Mouse (Mus musculus): ENCODE data around the gene Ccnb1ip1. TPM values are rescaled to one million over a fixed set of nuclear protein-coding genes. Genes with fewer than 3 reads are reported as not detected.

The Ccnb1ip1 gene
- polyA plus RNA-seq, 1 experiment from 2014 or later = not detected

DNA sequence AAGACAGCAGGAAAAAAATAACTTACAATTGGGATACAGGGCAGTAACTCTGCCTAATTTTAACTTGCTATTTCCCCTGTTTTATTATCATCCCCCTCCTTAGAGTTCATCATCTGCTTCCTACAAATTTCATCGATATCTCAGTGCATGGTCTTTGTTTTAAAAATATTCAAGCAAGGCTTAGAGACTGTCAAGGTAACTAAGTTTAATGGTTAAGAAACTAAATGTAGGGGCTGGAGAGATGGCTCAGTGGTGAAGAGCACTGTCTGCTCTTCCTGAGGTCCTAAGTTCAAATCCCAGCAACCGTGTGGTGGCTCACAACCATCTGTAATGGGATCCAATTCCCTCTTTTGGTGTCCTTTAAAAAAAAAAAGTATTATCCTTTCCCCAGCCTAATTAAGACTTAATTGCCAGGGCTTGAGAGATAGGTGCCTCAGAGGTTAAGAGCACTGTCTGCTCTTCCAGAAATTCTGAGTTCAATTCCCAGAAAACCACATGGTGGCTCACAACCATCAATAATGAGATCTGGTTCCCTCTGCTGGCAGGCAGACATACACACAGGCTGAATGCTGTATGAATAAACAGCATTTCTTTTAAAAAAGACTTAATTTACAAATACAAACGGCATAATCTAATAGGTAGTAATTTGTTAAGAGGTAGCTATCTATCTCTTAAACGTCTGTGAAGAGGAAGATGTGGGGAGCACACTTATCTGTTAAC is 4.5 kb downstream of the Ccnb1ip1 start:
- no peak overlapping the region for H3K27ac ChIP-seq (replicated peaks)
- ATAC-seq (ENCODE audit: low FRiP score) = no peak
- H3K27me3 ChIP-seq (replicated peaks) = no peaks in the 10 kb centered on the region
- no peaks in the 10 kb centered on the region for H3K36me3 ChIP-seq
- peaks cover 6% of the 10 kb centered on the region for H3K4me1 ChIP-seq
- H3K9ac ChIP-seq (replicated peaks) = no peak overlapping the region
- WGBS = 74% methylated on average over 4 of the region's 4 CpGs
- H3K9me3 ChIP-seq (replicated peaks) = no peaks in the 10 kb centered on the region
- no peak overlapping the region for H3K4me3 ChIP-seq (replicated peaks)
- H3K4me2 ChIP-seq = no peak overlapping the region

DNA sequence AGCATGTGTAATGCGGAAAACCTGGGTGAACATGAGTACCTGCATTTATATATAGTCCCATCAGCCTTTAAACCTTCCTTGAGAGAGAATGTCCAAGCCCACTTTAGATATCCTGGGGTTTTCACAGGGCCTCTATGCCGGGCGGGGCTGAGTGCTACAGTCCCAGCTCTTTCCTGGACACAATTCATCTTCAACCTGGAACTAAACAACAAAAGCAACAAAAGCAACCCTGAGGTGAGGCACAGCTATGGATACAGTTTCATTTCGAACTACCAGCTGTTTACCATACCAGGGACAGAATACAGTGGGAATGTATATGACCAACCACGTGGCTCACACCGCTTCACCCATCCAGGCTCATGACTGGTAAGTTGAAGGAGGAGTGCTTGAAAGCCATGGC is 5.1 kb downstream of the Ccnb1ip1 start:
- WGBS = 91% methylated on average over 6 of the region's 6 CpGs
- no peak for ATAC-seq (ENCODE audit: low FRiP score)
- Histone ChIP-seq H3K4me3 (replicated peaks) (no peak overlapping the region), H3K9ac (replicated peaks) (no peak overlapping the region), H3K4me1 (peaks cover 6% of the 10 kb centered on the region), H3K27ac (replicated peaks) (no peak overlapping the region), H3K9me3 (replicated peaks) (no peaks in the 10 kb centered on the region), H3K27me3 (replicated peaks) (no peaks in the 10 kb centered on the region), H3K36me3 (no peaks in the 10 kb centered on the region), H3K4me2 (no peak overlapping the region)

DNA sequence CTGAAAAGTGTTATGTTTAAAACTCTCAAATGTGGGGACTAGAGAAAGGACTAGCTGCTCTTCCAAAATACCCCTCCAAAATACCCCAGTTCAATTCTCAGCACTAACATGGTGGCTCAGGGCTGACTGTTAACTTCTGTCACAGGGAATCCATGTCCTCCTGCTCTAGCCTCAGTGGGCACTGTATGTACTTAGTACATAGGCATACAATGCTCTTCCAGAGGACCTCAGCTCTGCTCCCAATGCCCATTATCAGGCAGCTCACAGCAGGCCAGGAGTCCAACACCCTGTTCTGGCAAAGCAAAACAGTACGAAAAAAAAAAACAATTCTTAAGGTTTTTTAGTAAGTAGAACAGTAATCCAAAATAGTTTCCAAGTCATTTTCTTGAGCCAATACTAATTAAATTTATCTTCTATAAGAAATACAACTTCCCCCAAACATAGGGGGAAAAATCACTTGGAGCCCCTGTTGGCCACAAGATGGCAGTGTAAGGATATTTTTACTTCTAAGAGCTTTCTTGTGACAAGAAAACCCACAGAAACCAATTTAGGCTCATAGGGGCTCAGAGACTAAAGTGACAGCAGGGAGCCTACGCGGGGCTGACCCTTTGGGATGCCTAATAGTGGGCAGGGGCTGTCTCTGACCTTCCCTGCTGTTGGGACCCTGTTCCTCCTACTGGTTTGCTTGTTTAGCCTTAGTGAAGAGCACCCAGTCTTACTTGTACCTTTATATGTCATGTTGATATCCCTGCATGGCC is 7.9 kb downstream of the Ccnb1ip1 start:
- no peaks in the 10 kb centered on the region for H3K27me3 ChIP-seq (replicated peaks)
- no peak for ATAC-seq (ENCODE audit: low FRiP score)
- 1% methylated on average over 3 of the region's 3 CpGs for WGBS
- no peaks in the 10 kb centered on the region for H3K9me3 ChIP-seq (replicated peaks)
- H3K9ac ChIP-seq (replicated peaks) = no peak overlapping the region
- H3K4me3 ChIP-seq (replicated peaks) = no peak overlapping the region
- H3K27ac ChIP-seq (replicated peaks) = no peak overlapping the region
- H3K36me3 ChIP-seq = no peaks in the 10 kb centered on the region
- peak overlapping the region; percentile 37 for H3K4me2 ChIP-seq
- H3K4me1 ChIP-seq = peaks cover 3% of the 10 kb centered on the region; the same call in 1 of the 2 replicates

DNA sequence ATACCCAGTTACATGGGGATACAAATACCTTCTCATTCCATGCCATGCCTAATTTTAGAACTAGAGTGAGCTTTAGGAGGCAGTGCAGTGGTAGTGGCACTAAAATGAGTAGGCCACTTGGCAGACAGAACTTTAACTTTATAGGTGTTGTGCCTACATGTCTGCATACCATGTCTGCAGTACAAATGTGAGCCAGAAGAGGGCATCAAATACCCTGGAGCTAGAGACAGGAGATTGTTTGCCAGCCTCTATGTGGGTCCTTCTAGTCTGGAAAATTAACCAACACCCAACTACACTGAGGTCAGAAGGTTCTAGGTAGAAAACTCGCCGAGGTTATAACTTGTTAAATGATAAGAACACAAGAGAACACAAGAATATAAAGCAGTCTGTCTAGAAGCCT is 9.0 kb downstream of the Ccnb1ip1 start:
- no peak for ATAC-seq (ENCODE audit: low FRiP score)
- WGBS = 71% methylated on average over 2 of the region's 2 CpGs
- H3K4me1 ChIP-seq = peaks cover 3% of the 10 kb centered on the region; the same call in 1 of the 2 replicates

DNA sequence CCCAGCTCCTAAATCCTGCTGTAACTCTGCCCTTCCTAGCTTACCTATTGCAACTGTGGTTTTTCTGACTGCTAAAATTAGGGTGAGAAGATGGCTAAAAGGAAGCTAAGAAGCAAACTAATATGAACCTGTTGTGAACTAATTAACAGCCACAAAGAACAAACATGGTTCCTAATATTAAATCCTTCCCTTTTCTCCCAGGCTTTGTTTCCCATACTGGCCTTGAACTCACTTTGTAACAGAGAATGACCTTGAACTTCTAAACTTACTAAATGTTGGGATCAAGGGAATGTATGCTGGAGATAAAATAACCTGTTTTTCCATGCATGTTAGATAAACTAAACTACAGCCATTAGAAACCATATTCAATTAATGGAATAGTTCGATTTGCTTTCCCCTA is 11.1 kb downstream of the Ccnb1ip1 start:
- Histone ChIP-seq H3K27ac (replicated peaks) (no peak overlapping the region), H3K36me3 (no peaks in the 10 kb centered on the region), H3K4me1 (peaks cover 3% of the 10 kb centered on the region; the same call in 1 of the 2 replicates), H3K9ac (replicated peaks) (no peak overlapping the region), H3K4me3 (replicated peaks) (no peak overlapping the region), H3K4me2 (no peak overlapping the region), H3K9me3 (replicated peaks) (no peaks in the 10 kb centered on the region), H3K27me3 (replicated peaks) (no peaks in the 10 kb centered on the region)
- whole genome bisulfite sequencing = 85% methylated on average over 1 of the region's 1 CpGs
- no peak for ATAC-seq (ENCODE audit: low FRiP score)

More for the DNA sequence above, 9.0 kb downstream of the Ccnb1ip1 start:
- H3K27me3 ChIP-seq (replicated peaks) = no peaks in the 10 kb centered on the region
- H3K9me3 ChIP-seq (replicated peaks) = no peaks in the 10 kb centered on the region
- no peak overlapping the region for H3K4me2 ChIP-seq
- no peak overlapping the region for H3K27ac ChIP-seq (replicated peaks)
- H3K36me3 ChIP-seq = no peaks in the 10 kb centered on the region
- H3K4me3 ChIP-seq (replicated peaks) = no peak overlapping the region
- no peak overlapping the region for H3K9ac ChIP-seq (replicated peaks)

DNA sequence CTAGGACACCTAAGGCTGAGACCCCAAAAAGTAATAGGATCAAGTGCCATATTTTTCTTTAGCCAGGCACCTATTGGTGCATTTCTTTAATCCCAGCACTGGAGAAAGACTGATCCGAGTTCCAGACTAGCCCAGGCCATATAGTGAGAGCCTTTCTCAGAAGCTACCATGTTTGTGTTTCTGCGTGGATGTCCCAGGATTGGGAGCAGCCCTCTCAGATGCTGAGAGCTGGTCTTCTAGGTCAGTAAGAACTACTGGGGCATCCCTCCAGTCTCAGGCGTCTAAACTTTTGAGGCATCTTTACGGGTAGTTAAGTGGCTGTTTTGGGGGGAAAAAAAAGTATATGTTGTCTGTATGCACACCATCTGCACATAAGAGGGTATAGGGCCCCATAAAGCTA is 11.6 kb downstream of the Ccnb1ip1 start:
- no peak for ATAC-seq (ENCODE audit: low FRiP score)
- Histone ChIP-seq H3K27ac (replicated peaks) (no peak overlapping the region), H3K36me3 (no peaks in the 10 kb centered on the region), H3K4me2 (no peak overlapping the region), H3K4me1 (peaks cover 3% of the 10 kb centered on the region; the same call in 1 of the 2 replicates), H3K27me3 (replicated peaks) (no peaks in the 10 kb centered on the region), H3K9ac (replicated peaks) (no peak overlapping the region), H3K9me3 (replicated peaks) (no peaks in the 10 kb centered on the region), H3K4me3 (replicated peaks) (no peak overlapping the region)
- 90% methylated on average over 4 of the region's 4 CpGs for WGBS

DNA sequence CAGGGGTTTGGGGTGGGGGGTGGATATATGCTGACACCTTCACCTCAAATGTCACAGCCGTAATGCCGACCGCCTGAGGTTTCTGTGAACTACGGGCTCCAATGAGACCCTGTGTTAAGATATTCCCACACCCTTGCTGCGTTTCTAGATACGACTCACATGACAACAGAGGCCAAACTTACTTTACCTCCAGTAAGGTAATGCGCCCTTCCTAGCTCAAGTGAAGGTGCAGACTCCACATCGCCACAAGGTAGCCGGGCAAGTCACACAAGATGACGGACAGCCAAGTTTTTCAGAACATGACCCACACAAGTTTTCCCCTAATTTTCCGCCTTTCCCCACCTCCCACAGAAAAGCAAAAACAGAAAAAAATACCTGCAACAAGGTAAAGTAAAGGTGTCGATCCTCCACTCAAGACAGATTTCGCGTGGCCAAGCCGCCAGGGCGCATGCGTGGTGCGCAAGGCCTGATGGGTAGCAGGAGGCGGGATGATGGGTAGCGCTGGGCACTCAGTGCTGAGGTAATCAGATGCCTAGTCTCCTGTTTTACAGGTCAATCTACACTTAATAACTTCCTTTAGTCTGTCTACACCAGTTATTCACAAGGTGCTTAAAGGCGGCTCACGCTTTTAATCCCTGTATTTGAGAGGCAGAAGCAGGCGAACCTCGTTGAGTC is 12.1 kb downstream of the Ccnb1ip1 start:
- no peak overlapping the region for H3K4me3 ChIP-seq (replicated peaks)
- no peak overlapping the region for H3K9ac ChIP-seq (replicated peaks)
- no peak overlapping the region for H3K4me2 ChIP-seq
- ATAC-seq (ENCODE audit: low FRiP score) = no peak
- H3K27me3 ChIP-seq (replicated peaks) = no peaks in the 10 kb centered on the region
- H3K4me1 ChIP-seq = peaks cover 3% of the 10 kb centered on the region; the same call in 1 of the 2 replicates
- H3K27ac ChIP-seq (replicated peaks) = no peak overlapping the region
- H3K9me3 ChIP-seq (replicated peaks) = no peaks in the 10 kb centered on the region
- H3K36me3 ChIP-seq = no peaks in the 10 kb centered on the region
- 94% methylated on average over 24 of the region's 24 CpGs for WGBS

DNA sequence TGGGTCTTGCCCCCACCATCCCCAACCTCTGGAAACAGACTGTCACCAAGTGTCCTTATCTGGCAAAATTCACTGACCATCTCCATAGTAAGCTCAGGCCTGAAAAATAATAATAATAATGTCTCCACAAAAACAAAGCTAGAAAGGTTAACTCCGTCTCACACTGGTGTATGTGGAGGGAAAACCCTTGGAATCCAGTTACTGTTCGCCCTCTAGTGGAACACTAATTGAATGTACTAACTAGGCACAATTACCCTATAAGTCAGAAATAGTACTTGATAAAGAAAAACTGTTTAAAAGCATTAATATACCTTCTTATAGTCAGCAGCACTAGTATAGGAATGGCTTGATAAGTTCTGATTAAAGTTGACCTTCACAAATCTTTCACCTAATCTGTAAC is 19.4 kb downstream of the Ccnb1ip1 start:
- H3K27me3 ChIP-seq (replicated peaks) = no peaks in the 10 kb centered on the region
- H3K36me3 ChIP-seq = no peaks in the 10 kb centered on the region
- 13% methylated on average over 2 of the region's 2 CpGs for WGBS

DNA sequence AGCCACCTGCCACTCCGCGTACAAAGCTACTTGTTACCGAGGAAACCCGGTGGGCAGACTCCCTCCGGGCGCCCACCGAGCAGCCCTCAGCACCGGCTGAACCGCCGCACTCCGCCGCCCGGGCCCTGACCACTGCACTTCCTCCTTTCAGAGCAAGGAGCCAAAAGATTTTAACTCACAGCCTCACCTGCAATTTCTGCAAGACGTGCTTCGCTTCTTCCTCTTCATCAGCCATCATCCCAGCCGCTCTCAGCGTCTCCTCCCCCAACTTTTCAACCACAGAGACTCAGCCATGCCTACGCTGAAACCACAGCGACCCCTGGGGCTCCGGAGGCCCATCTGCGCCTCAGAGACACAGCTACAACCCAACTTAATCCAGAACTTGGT is 22.3 kb downstream of the Ccnb1ip1 start, which contains the start of gene Ttc5:
Ttc5 (minus strand) TSS at position 269 of the 387 bp plus-strand sequence.
- H3K4me3 ChIP-seq (replicated peaks) = peak within 1 kb of the TSS; percentile 85
- peak within 1 kb of the TSS; percentile 61 for H3K9ac ChIP-seq (replicated peaks)
- peak within 1 kb of the TSS; percentile 56 for H3K4me2 ChIP-seq
- peaks cover 18% of the 10 kb centered on the region for H3K36me3 ChIP-seq
- H3K27me3 ChIP-seq (replicated peaks) = no peaks in the 10 kb centered on the region
- no peaks in the 10 kb centered on the region for H3K9me3 ChIP-seq (replicated peaks)
- ATAC-seq (ENCODE audit: low FRiP score) = peak; percentile 97
- WGBS = under 1% methylated on average over 21 of the region's 21 CpGs
- H3K4me1 ChIP-seq = peaks cover 16% of the 10 kb centered on the region
- H3K27ac ChIP-seq (replicated peaks) = peak within 1 kb of the TSS; percentile 86

More for the DNA sequence above, 19.4 kb downstream of the Ccnb1ip1 start:
- no peak overlapping the region for H3K4me3 ChIP-seq (replicated peaks)
- ATAC-seq (ENCODE audit: low FRiP score) = no peak
- no peak overlapping the region for H3K4me2 ChIP-seq
- peaks cover 13% of the 10 kb centered on the region for H3K4me1 ChIP-seq
- H3K9me3 ChIP-seq (replicated peaks) = no peaks in the 10 kb centered on the region
- no peak overlapping the region for H3K27ac ChIP-seq (replicated peaks)
- H3K9ac ChIP-seq (replicated peaks) = no peak overlapping the region

DNA sequence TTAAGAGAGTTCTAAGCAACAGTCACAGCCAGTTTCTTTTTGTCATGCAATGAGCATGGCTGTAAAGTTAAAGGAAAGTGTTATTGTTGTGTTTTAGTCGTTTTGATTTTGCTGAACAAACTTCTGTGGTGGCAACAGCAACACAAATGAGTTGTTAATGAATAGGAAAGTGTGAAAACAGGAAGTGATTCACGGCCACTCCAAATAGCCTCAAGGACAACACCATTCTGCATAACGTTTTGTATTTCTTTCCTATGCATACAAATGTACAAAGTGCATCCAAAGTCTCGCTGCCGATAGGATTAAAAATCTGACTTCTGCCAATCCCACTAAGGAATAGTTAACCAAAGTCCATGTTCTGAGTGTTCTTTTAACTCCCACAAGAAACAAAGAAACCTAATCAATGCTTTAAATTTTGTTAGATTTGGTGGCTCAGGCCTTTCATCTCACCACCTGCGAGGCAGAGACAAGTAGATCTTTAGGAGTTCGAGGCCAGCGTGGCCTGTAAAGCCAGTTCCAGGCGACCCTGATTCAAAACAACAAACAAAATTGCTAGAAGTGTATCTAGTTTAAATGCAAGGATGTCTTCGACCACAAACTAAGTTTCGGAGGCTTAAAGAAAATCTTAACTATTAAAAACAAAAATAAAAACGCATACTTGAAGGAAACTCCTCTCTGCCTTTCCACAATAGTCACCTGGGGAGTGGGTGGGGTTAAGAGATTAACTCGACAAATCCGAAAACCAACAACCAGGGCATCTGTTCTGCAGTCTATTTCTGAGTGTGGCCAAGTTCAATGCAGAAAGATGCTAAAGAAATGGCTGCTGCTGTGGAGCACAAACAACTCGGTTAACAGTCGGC is 22.9 kb downstream of the Ccnb1ip1 start:
- ATAC-seq (ENCODE audit: low FRiP score) = no peak; the same call in 1 of the 2 replicates

DNA sequence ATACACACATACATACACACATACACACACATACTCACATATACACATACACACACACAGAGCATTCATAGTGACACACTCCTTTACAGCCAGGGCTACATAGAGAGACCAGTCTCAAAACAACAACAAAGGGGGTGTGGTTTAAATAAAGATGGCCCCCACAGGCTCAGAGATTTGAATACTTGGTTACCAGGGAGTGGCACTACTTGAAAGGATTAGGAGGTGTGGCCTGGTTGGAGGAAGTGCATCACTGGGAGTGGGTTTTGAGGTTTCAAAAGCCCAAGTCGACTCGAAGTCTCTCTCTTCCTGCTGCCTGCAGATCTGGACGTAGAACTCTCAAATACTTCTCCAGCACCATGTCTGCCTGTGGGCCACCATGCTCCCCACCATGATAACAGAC is 25.4 kb downstream of the Ccnb1ip1 start:
- Histone ChIP-seq H3K36me3 (peaks cover 26% of the 10 kb centered on the region), H3K27me3 (replicated peaks) (no peaks in the 10 kb centered on the region), H3K4me3 (replicated peaks) (no peak overlapping the region), H3K27ac (replicated peaks) (no peak overlapping the region), H3K4me2 (no peak overlapping the region), H3K9ac (replicated peaks) (no peak overlapping the region), H3K9me3 (replicated peaks) (no peaks in the 10 kb centered on the region), H3K4me1 (peaks cover 16% of the 10 kb centered on the region)
- ATAC-seq (ENCODE audit: low FRiP score) = no peak
- 94% methylated on average over 3 of the region's 3 CpGs for WGBS

More for the DNA sequence above, 22.9 kb downstream of the Ccnb1ip1 start:
- no peaks in the 10 kb centered on the region for H3K9me3 ChIP-seq (replicated peaks)
- H3K36me3 ChIP-seq = peaks cover 19% of the 10 kb centered on the region
- H3K27me3 ChIP-seq (replicated peaks) = no peaks in the 10 kb centered on the region
- H3K4me2 ChIP-seq = peak overlapping the region; percentile 56
- 25% methylated on average over 16 of the region's 16 CpGs for WGBS
- peak overlapping the region; percentile 86 for H3K27ac ChIP-seq (replicated peaks)
- H3K4me1 ChIP-seq = peaks cover 16% of the 10 kb centered on the region
- peak overlapping the region; percentile 61 for H3K9ac ChIP-seq (replicated peaks)
- H3K4me3 ChIP-seq (replicated peaks) = peak overlapping the region; percentile 85

All from neural tube, embryonic 15.5 days (tissue).